Mouse (Mus musculus) midbrain, embryonic 13.5 days (tissue): ENCODE data around the gene Acyp1. TPM values are rescaled to one million over a fixed set of nuclear protein-coding genes. Genes with fewer than 3 reads are reported as not detected.
A peak's percentile ranks its signal among the peaks of the same experiment; 100 is the strongest.

Experiments
- ATAC-seq: fragments of 200-750 bp; cut with Nextera tagmentation; 2 replicates; pipeline ENCODE4 v1.8.0; 2017; ENCODE audit warnings: mild to moderate bottlenecking, moderate TSS enrichment, moderate library complexity
- H3K27ac ChIP-seq: fragments of 300-500 bp; sonication (generic); 2 replicates; pipeline ENCODE4 v1.5.1; 2015; ENCODE audit warnings: inconsistent platforms, mild to moderate bottlenecking, moderate library complexity
- H3K27me3 ChIP-seq: fragments of 300-500 bp; sonication (generic); 2 replicates; pipeline ENCODE4 v1.6.1; 2015; ENCODE audit warnings: mild to moderate bottlenecking, inconsistent platforms
- H3K36me3 ChIP-seq: fragments of 300-500 bp; sonication (generic); 2 replicates; pipeline ENCODE4 v1.6.1; 2015; ENCODE audit warnings: mild to moderate bottlenecking, inconsistent platforms
- H3K4me1 ChIP-seq: fragments of 300-500 bp; sonication (generic); replicated peaks from 2 replicates; pipeline ENCODE4 v1.6.1; 2015; ENCODE audit warnings: inconsistent platforms
- H3K4me2 ChIP-seq: fragments of 300-500 bp; sonication (generic); replicated peaks from 2 replicates; pipeline ENCODE4 v1.6.1; 2015; ENCODE audit warnings: moderate library complexity, mild to moderate bottlenecking, inconsistent platforms
- H3K4me3 ChIP-seq: fragments of 300-500 bp; sonication (generic); replicated peaks from 2 replicates; pipeline ENCODE4 v1.5.1; 2015; ENCODE audit warnings: mild to moderate bottlenecking, inconsistent platforms
- H3K9ac ChIP-seq: fragments of 300-500 bp; sonication (generic); replicated peaks from 2 replicates; pipeline ENCODE4 v1.6.1; 2015; ENCODE audit warnings: mild to moderate bottlenecking, inconsistent platforms
- H3K9me3 ChIP-seq: fragments of 300-500 bp; sonication (generic); 2 replicates; pipeline ENCODE4 v1.6.1; 2016; ENCODE audit warnings: mild to moderate bottlenecking, inconsistent platforms
- WGBS: fragments of 180-500 bp; shearing (Covaris S2); methylation state at CpG from one replicate; pipeline ENCODE4 v1.1.7; 2015; 5-methylcytosine and 5-hydroxymethylcytosine counted together
- polyA plus RNA-seq: library from polyadenylated mRNA; unstranded; fragments of >200 nt; fragmentation: Nextera tagmentation; extraction: Ambion mirVana; gene quantifications from 2 replicates; pipeline ENCODE4 v1.2.1, GENCODE M21; 2015

Acyp1 gene
- 68.1 and 71.4 TPM in 2 replicates for polyA plus RNA-seq

DNA sequence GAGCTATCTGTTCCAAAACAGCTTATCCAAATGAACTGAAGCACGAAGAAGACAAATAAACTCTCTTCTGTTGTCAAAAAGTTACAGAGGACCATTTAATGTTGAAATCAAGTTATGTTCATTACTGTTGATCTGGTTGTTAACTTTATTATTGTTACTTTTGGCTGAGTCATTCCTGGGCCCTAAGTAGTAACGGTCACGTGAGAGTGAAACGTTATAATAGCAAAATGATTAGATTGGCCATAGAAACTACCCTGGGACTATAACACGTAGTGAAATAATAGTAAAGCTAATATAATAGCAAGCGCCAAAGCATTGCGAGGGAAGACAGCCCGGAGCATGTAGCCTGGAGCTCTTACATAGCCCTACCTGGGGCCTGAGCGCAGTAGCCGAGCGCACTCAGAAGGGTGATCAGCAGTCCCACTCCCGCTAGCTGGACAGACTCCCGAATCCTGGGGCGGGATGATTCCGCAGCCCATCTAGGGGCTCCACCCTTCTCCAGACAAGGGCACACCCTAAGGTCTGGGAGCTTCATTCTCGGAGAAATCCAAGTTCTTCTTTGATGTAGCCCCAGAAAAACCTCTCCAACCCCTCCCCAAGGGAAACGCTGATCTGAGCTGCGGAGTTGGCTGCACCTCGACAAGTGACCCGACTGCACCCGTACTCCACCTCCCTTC lies at the start of gene Acyp1:
Gene Acyp1, minus strand, starts transcription at position 630 of the 677 bp plus-strand sequence.
- Histone ChIP-seq H3K27me3 (peaks cover 10% of the 10 kb centered on the region), H3K4me3 (peak within 1 kb of the TSS; percentile 51), H3K36me3 (no peaks in the 10 kb centered on the region), H3K9me3 (no peaks in the 10 kb centered on the region), H3K4me2 (peak within 1 kb of the TSS; percentile 74), H3K4me1 (peaks cover 13% of the 10 kb centered on the region), H3K9ac (peak within 1 kb of the TSS; percentile 67), H3K27ac (no peak within 1 kb of the TSS)
- peak; percentile 74 for ATAC-seq
- WGBS: 9% methylated on average over 21 of the region's 21 CpGs

DNA sequence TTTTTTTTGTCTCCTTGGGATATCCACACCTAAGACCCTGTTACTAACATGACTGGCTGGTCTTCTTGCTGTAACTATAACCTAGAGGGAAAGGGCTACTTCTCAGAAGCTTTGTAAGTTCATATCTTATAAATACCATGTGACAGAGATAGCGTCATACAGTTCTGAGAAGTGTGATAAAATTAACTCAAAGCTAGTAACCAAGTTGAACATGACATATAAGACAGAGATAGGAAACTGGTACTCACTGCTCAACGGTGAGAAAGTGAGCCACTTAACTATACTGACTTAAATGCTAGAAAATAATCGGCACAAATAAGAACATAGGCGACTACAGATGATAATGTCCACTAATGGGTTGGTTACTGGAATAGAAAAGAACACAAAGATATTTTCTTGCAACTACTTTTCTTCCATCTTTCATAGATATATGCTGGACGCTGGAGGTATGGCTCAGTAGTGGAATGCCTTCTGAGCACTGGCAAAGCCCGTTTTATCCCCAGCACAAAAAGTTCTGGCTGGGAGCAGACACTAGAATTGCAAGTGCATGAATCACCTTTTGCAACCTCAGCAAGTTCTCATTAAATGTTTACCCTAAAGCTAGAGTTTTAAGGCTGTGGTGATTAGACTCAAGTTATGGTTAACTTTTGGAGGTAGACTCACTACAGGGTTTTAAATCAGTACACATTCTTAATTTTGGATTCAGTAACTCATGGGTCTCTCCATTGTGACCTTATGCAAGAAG lies 49.5 kb upstream of the Acyp1 start:
- Histone ChIP-seq H3K4me3 (peak overlapping the region; percentile 96; the same call in 1 of the 2 replicates), H3K9ac (no peak overlapping the region), H3K27ac (no peak overlapping the region), H3K4me2 (peak overlapping the region; percentile 80), H3K9me3 (no peaks in the 10 kb centered on the region), H3K27me3 (no peaks in the 10 kb centered on the region), H3K36me3 (peaks cover 32% of the 10 kb centered on the region), H3K4me1 (peaks cover 24% of the 10 kb centered on the region)
- WGBS: 89% methylated on average over 6 of the region's 6 CpGs
- ATAC-seq: no peak

DNA sequence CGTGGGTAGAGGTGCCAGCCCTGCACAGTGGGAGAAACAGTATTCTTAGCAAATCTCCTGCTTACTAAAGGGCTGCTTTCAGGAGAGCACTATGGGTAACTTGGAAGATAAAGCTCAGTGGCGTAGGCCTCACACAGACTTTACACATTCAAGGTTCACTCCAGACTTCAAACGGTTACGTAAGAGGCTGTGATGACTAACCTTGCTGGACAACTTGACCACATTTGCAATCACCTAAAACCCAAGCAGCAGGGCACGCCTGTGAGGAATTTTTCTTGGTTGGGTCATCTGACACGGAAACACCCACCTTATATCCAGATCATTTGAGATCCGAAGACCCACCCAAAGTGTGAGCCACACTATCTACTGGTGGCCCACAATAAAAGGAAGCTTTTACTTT lies 41.9 kb upstream of the Acyp1 start:
- no peaks in the 10 kb centered on the region for H3K9me3 ChIP-seq
- no peaks in the 10 kb centered on the region for H3K4me1 ChIP-seq
- no peak overlapping the region for H3K4me3 ChIP-seq
- peaks cover 79% of the 10 kb centered on the region for H3K36me3 ChIP-seq
- no peak overlapping the region for H3K4me2 ChIP-seq
- H3K27ac ChIP-seq: no peak overlapping the region
- H3K27me3 ChIP-seq: no peaks in the 10 kb centered on the region
- H3K9ac ChIP-seq: no peak overlapping the region
- ATAC-seq: no peak
- 90% methylated on average over 7 of the region's 7 CpGs for WGBS

DNA sequence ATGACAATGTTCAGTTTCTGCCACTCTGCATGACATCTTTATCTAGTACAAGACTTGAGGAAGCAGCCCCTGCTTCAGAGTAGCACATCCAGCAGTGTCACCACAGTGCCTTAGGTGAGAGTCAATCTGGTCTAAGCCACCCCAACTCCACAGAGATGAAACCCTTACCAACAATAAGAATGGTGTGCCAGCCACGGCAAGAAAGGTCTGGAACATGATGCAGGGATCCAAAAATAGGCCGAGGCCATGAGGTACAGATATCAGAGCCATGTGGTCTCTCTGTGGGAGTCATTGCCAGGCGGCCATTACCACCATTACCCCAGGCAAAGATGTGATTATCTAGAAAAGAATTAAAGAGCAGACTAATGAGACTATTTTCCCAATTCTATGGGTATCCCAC lies 20.4 kb upstream of the Acyp1 start:
- ATAC-seq: no peak
- Histone ChIP-seq H3K9me3 (no peaks in the 10 kb centered on the region), H3K36me3 (peaks cover 94% of the 10 kb centered on the region), H3K4me1 (no peaks in the 10 kb centered on the region), H3K9ac (no peak overlapping the region), H3K4me3 (no peak overlapping the region), H3K27ac (no peak overlapping the region), H3K4me2 (no peak overlapping the region), H3K27me3 (no peaks in the 10 kb centered on the region)
- 80% methylated on average over 3 of the region's 3 CpGs for WGBS

DNA sequence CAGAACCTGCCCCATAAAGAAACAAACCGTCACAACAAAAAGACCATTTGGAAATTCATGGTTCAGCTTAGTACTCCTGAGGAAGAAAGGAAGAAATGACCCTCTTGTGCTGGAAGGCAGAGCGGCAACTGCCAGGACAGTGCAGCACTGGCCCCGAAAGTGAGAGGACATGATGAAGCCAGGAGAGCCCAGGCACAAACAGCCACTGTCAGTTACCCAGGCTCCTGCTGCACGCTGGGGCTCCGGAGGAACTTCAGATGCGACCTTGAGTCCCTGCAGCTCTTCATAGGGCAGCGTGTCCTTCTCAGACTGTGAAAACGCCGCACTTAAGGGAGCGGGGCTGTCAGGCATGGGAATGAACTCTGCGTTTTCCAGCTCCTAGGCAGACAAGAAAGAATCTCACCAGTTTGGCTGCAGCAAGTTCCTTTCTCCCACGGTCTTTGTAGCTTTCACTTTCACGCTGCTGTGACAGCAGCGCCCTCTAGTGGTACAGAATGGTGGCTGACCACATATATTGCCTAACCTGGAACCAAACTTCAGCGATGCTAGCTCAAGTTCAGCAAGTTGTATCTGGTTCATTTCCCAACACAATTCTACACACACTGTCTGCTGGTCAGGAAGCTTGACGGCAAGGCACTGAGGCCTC lies 17.1 kb upstream of the Acyp1 start:
- Histone ChIP-seq H3K36me3 (peaks cover 92% of the 10 kb centered on the region), H3K9me3 (no peaks in the 10 kb centered on the region), H3K4me3 (no peak overlapping the region), H3K27me3 (no peaks in the 10 kb centered on the region), H3K9ac (no peak overlapping the region), H3K4me1 (no peaks in the 10 kb centered on the region), H3K27ac (no peak overlapping the region), H3K4me2 (no peak overlapping the region)
- peak; percentile 24; the same call in 1 of the 2 replicates for ATAC-seq
- 51% methylated on average over 16 of the region's 16 CpGs for WGBS

DNA sequence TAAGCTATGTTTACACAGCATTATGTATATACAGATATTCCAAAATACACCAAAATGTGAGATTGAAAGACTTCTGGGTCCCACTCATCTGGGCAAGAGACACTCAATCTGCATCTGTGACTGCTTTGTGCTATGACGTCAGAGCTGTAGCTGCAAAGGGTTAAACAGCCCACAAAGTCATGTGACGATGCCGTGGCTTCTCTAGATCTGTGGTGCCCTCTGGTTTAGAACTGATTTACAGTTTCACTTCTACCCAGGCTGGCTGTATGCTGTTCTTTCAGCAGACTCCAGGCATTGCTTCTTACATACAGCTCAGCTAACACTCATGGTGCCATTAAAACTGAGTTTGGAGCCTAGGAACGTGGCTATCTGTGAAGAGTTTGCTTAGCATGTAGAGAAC lies 16.5 kb upstream of the Acyp1 start:
- Histone ChIP-seq H3K4me3 (no peak overlapping the region), H3K4me1 (no peaks in the 10 kb centered on the region), H3K27ac (no peak overlapping the region), H3K4me2 (no peak overlapping the region), H3K36me3 (peaks cover 91% of the 10 kb centered on the region), H3K9me3 (no peaks in the 10 kb centered on the region), H3K27me3 (no peaks in the 10 kb centered on the region), H3K9ac (no peak overlapping the region)
- WGBS: 78% methylated on average over 4 of the region's 4 CpGs
- no peak for ATAC-seq

DNA sequence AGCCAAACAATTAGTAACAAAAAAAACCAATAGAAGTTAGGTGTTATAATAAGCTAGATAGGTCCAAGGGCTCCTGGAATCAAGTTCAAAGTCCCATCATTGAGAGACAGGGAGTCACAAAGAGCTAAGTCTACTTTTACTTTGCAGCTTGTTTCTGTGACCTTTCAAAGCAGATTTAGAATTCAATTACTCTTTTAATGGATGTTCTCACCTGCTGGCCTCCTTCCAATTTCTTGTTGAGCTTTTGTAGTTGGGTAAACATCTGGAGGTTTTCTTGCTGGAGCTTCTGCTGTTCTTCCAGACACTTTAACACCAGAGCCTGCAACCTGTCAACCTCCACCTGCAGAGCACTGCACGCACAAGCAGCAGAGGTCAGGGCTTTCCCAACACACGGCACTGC lies 15.0 kb upstream of the Acyp1 start:
- H3K9ac ChIP-seq: no peak overlapping the region
- no peak overlapping the region for H3K4me3 ChIP-seq
- H3K9me3 ChIP-seq: no peaks in the 10 kb centered on the region
- H3K4me2 ChIP-seq: no peak overlapping the region
- no peak overlapping the region for H3K27ac ChIP-seq
- 89% methylated on average over 2 of the region's 2 CpGs for WGBS
- H3K4me1 ChIP-seq: no peaks in the 10 kb centered on the region
- no peak for ATAC-seq
- H3K27me3 ChIP-seq: no peaks in the 10 kb centered on the region
- peaks cover 92% of the 10 kb centered on the region for H3K36me3 ChIP-seq

DNA sequence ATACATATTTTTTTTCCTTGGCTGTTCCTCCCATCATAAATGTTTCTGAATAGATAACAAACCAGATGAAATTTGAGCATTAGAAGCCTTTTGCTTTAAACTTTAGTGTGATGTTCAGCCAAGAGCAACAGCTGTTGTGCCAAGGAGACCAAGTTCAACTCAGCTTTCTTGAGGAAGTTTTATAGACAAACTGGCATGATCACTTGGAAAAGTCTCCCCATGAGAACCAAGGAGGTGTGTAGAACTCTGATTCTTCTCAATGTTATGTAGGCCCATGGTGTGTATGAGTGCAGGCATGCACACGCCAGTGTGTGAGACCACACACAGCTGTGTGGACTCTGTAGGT lies 10.6 kb upstream of the Acyp1 start:
- Histone ChIP-seq H3K4me2 (no peak overlapping the region), H3K27ac (no peak overlapping the region), H3K9me3 (no peaks in the 10 kb centered on the region), H3K4me3 (no peak overlapping the region), H3K9ac (no peak overlapping the region), H3K36me3 (peaks cover 54% of the 10 kb centered on the region), H3K4me1 (no peaks in the 10 kb centered on the region), H3K27me3 (no peaks in the 10 kb centered on the region)
- WGBS: 100% methylated on average over 1 of the region's 1 CpGs
- ATAC-seq: no peak

DNA sequence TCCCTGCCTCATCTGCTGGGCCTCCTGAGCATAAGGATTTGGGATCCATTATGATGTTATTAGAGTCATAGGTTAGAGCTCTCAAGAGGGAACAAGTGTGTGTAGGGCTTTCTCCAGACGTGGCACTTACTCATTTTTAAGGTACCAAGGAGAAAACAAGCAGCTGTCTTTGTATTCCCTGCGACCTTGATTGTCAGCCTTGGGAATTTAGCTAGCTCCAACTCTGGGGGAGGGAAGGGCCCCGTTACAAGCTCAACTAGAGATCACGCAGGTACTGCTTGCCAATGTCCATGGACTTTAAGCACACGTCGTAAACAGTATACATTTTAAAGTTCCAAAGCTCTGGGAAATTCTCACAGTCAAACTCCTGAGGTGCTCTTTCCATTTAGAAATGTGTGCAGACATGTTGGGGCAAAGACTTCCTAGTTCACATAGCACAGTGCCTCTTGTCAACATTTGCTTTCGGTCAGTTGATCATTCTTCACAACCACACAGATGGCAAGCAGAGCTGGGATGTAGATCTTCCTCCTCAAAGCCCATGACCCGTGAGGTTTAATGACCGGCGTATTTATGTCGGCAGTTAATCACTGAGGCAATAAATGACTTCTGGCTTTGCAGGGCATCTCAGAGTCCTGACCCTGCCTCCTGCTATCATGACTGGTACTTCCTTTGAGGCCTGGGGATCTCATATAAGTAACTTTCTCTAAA lies 10.0 kb upstream of the Acyp1 start:
- H3K4me1 ChIP-seq: no peaks in the 10 kb centered on the region
- no peak for ATAC-seq
- no peaks in the 10 kb centered on the region for H3K9me3 ChIP-seq
- H3K27ac ChIP-seq: no peak overlapping the region
- H3K4me2 ChIP-seq: no peak overlapping the region
- no peaks in the 10 kb centered on the region for H3K27me3 ChIP-seq
- H3K4me3 ChIP-seq: no peak overlapping the region
- no peak overlapping the region for H3K9ac ChIP-seq
- 90% methylated on average over 11 of the region's 11 CpGs for WGBS
- H3K36me3 ChIP-seq: peaks cover 48% of the 10 kb centered on the region

DNA sequence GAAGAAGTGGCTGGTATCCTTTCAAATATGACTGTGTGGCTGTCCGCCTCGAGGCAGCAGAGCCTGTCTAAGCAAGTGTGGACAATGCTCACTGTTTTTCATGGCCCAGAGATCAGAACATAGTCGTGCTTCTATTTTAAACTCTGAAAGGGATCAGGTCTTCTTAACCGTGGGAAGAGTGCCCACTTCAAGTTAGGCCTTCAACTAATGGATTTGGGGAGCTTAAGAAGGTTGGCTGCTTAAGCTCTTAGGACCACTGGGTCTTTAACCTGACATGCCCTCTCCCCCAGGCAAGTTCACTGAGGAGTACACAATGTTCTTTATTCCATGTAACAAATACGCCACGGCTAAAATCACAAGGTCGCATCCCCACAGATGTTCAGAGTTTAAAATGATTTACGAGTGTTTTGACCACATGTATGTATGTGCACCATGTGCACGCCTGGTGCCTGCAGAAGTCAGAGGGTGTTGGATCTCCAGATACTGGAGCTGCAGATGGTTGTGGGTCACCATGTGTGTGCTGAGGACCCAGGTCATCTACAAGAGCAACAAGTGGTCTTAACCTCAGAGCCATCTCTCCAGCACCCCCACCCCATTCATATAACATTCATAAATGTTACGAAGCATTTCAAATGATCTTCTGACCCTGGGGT lies 9.2 kb upstream of the Acyp1 start:
- ATAC-seq: no peak
- H3K4me1 ChIP-seq: no peaks in the 10 kb centered on the region
- H3K36me3 ChIP-seq: peaks cover 42% of the 10 kb centered on the region
- no peak overlapping the region for H3K4me2 ChIP-seq
- H3K9me3 ChIP-seq: no peaks in the 10 kb centered on the region
- H3K9ac ChIP-seq: no peak overlapping the region
- no peak overlapping the region for H3K27ac ChIP-seq
- H3K4me3 ChIP-seq: no peak overlapping the region
- H3K27me3 ChIP-seq: no peaks in the 10 kb centered on the region
- WGBS: 80% methylated on average over 10 of the region's 10 CpGs

DNA sequence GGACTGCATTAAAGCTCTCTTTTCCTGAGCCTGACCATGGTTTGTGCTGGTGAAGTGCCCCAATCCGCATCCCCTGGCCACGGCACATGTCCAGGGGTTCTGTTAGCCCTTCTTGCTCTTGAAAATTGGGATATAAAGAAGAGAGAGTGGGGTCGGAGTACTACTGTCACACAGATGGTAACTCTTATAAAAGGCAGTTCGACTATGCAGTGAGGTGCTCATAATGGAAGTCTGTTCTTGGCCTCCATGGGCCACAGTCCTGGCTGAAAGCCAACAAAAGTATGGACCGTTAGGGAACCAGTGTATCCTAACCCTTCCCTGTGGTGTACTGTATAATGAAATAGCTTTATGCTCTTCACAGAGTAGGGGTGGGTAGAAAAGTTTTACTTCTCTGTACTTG lies 8.7 kb upstream of the Acyp1 start:
- H3K27me3 ChIP-seq: no peaks in the 10 kb centered on the region
- no peaks in the 10 kb centered on the region for H3K4me1 ChIP-seq
- 88% methylated on average over 5 of the region's 5 CpGs for WGBS
- H3K9me3 ChIP-seq: no peaks in the 10 kb centered on the region
- H3K4me3 ChIP-seq: no peak overlapping the region
- no peak overlapping the region for H3K9ac ChIP-seq
- no peak overlapping the region for H3K27ac ChIP-seq
- H3K36me3 ChIP-seq: peaks cover 37% of the 10 kb centered on the region
- H3K4me2 ChIP-seq: no peak overlapping the region
- no peak for ATAC-seq
